Mouse (Mus musculus) megakaryocyte, embryonic 14.5 days (primary cell): ENCODE results near the gene Nt5c3. TPM values are rescaled to one million over a fixed set of nuclear protein-coding genes. Genes with fewer than 3 reads are reported as not detected.
"Not testable (repeated sequence)": the region's sequence is repeated elsewhere in the genome, so short reads cannot be mapped to it uniquely, and the experiment has no call there.

ENCODE experiments used
- H3K27me3 ChIP-seq: replicated peaks from 2 replicates; pipeline ENCODE3; 2012; ENCODE audit warnings: inconsistent platforms
- H3K36me3 ChIP-seq: replicated peaks from 2 replicates; pipeline ENCODE3; 2012; ENCODE audit warnings: low read length, inconsistent platforms, mixed read lengths
- H3K4me1 ChIP-seq: 2 replicates; pipeline ENCODE4 v1.6.1; 2012; ENCODE audit warnings: inconsistent platforms
- H3K4me3 ChIP-seq: replicated peaks from 2 replicates; pipeline ENCODE3; 2012; ENCODE audit warnings: moderate library complexity, mild to moderate bottlenecking, inconsistent platforms
- H3K9me3 ChIP-seq: 2 replicates; pipeline ENCODE4 v1.6.1; 2012; ENCODE audit warnings: inconsistent platforms
- FLI1 ChIP-seq: IDR thresholded peaks from 2 replicates; pipeline ENCODE4 v1.6.1; 2012; ENCODE audit warnings: low read length, inconsistent platforms, mixed read lengths
- GATA1 ChIP-seq: IDR thresholded peaks from 3 replicates; pipeline ENCODE4 v1.6.1; 2012; ENCODE audit warnings: mixed read lengths, low read length, inconsistent platforms, borderline replicate concordance
- polyA plus RNA-seq: library from polyadenylated mRNA; stranded (reverse); fragments of >175 nt; gene quantifications from 2 replicates; pipeline ENCODE4 v1.2.3, GENCODE M21; 2012; ENCODE audit warnings: low replicate concordance; ENCODE audit not compliant: insufficient read depth

The Nt5c3 gene
- polyA plus RNA-seq, 1 experiment = 108 TPM

DNA sequence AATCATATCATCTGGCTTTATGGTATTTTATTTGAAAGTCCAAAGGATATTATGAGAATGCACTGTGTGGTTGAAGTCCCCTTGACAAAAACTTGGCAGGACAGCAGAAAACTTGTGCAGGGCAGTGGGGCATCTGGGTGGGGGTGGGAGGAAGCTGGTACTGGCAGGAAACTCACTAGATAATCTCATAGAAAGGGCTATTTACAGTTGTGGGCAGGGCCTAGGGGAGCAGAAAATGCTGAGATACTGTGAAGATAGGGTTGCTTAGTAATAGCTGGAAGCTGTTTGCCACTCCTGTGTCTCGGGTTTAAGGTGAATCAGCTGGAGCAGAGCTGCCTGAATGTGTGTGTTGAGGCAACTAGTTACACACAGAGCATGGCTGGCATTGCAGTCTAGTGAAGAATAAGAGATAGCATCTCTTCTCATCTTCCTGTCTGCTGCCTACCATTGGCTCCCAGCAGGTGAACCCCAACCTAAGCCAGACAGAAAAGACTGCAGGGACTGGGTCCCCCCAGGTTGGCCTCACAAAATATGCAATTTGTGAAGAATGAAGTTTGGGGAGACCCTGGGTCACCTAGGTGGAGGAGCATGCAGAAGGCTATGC lies 44.3 kb downstream of the Nt5c3 start:
- TF ChIP-seq GATA1 (no peak), FLI1 (no peak)
- Histone ChIP-seq H3K4me1 (peaks cover 77% of the 10 kb centered on the region), H3K27me3 (no peaks in the 10 kb centered on the region), H3K9me3 (no peaks in the 10 kb centered on the region), H3K4me3 (peak overlapping the region; percentile 73), H3K36me3 (peaks cover 59% of the 10 kb centered on the region)

- H3K36me3 ChIP-seq = peaks cover 45% of the 10 kb centered on the region
- TF ChIP-seq FLI1 = no peak
- TF ChIP-seq GATA1 = no peak
Measured at GRCm38 (mm10) chr6:56877985-56878384, 45.7 kb downstream of the Nt5c3 start.

DNA sequence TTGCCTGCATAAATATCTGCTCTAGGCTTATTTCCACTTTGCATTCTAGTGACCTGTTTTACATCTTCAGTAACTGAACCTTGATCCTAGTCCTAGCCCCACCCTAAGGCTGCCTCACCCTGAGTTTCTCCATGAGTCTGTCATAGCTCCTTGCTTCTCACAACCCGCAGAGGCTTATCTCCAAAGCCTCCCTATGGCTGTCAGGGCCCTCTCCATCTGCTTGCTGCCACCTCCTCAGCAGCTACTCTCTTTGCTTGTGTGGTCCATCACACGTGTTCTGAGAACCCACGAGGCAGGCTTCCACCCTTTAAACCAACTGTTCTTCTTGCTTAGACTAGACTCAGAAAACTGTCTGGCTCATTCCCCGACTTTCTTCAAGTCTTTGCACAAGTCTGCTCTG lies 46.9 kb downstream of the Nt5c3 start:
- H3K27me3 ChIP-seq = no peaks in the 10 kb centered on the region

More at GRCm38 (mm10) chr6:56877985-56878384, 45.7 kb downstream of the Nt5c3 start:
- peaks cover 69% of the 10 kb centered on the region for H3K4me1 ChIP-seq
- no peaks in the 10 kb centered on the region for H3K9me3 ChIP-seq
- no peaks in the 10 kb centered on the region for H3K27me3 ChIP-seq
- no peak overlapping the region for H3K4me3 ChIP-seq

GRCm38 (mm10) chr6:56870027-56870426 lies 53.7 kb downstream of the Nt5c3 start:
- no peaks in the 10 kb centered on the region for H3K9me3 ChIP-seq
- no peaks in the 10 kb centered on the region for H3K36me3 ChIP-seq
- H3K27me3 ChIP-seq = no peaks in the 10 kb centered on the region
- H3K4me3 ChIP-seq = no peak overlapping the region
- TF ChIP-seq GATA1 (no peak), FLI1 (no peak)
- H3K4me1 ChIP-seq = peaks cover 45% of the 10 kb centered on the region

More for the DNA sequence above, 46.9 kb downstream of the Nt5c3 start:
- no peak overlapping the region for H3K4me3 ChIP-seq
- peaks cover 34% of the 10 kb centered on the region for H3K36me3 ChIP-seq
- TF ChIP-seq FLI1 = no peak
- no peak for TF ChIP-seq GATA1
- H3K4me1 ChIP-seq = peaks cover 70% of the 10 kb centered on the region
- no peaks in the 10 kb centered on the region for H3K9me3 ChIP-seq

DNA sequence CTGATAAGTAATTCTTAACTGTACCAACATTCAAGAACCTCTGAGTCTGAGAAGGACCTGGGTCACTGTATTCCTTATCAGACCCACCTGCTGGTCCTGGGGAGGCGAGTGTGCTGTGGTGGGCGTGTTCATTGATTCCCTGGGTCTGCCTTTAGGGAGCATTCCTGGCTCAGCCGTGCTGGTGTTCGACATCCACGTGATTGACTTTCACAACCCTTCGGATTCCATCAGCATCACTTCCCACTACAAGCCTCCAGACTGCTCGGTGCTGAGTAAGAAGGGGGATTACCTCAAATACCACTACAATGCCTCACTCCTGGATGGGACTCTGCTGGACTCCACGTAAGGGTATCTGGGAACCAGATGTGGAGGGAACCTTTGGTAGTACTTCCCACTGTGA lies 55.2 kb downstream of the Nt5c3 start:
- peaks cover 54% of the 10 kb centered on the region for H3K4me1 ChIP-seq

GRCm38 (mm10) chr6:56866899-56867298 lies 56.8 kb downstream of the Nt5c3 start:
- not testable (repeated sequence) for H3K27me3 ChIP-seq, H3K9me3 ChIP-seq, H3K36me3 ChIP-seq, H3K4me3 ChIP-seq
- peaks cover 42% of the 10 kb centered on the region for H3K4me1 ChIP-seq

More for the DNA sequence above, 55.2 kb downstream of the Nt5c3 start:
- H3K9me3 ChIP-seq = no peaks in the 10 kb centered on the region
- H3K36me3 ChIP-seq = no peaks in the 10 kb centered on the region
- no peak overlapping the region for H3K4me3 ChIP-seq
- H3K27me3 ChIP-seq = no peaks in the 10 kb centered on the region
- no peak for TF ChIP-seq FLI1
- no peak for TF ChIP-seq GATA1

DNA sequence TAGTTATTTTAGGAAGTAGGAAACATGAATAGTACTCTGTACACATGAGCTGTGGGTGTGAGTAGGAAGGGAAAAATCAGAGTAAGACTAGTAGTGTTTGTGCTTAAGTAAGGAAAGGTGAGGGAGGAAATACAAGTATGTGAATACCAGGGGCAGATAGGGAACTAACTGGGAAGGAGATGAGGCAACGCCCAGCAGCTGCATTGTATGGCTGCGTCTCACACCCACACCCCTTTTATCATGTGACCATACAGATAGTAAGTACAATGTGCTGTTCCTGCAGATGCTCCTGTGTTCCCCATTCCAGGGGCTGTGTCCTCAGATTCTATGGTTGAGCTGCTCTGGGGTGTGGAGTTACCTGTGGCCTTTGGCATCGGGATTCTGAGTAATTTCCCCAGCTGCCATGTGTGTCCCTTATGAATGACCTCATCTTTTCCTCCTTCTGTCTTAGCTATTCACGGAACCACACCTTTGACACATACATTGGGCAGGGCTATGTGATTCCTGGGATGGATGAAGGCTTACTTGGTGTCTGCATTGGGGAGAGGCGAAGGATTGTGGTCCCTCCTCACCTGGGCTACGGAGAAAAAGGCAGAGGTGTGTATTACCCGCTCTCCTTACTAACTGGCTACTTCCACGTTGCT lies 63.4 kb downstream of the Nt5c3 start:
- peaks cover 3% of the 10 kb centered on the region; the same call in 1 of the 2 replicates for H3K9me3 ChIP-seq
- no peaks in the 10 kb centered on the region for H3K36me3 ChIP-seq
- H3K27me3 ChIP-seq = no peaks in the 10 kb centered on the region
- peak overlapping the region; percentile 50 for H3K4me3 ChIP-seq
- peaks cover 27% of the 10 kb centered on the region for H3K4me1 ChIP-seq
- TF ChIP-seq FLI1 = no peak
- no peak for TF ChIP-seq GATA1

DNA sequence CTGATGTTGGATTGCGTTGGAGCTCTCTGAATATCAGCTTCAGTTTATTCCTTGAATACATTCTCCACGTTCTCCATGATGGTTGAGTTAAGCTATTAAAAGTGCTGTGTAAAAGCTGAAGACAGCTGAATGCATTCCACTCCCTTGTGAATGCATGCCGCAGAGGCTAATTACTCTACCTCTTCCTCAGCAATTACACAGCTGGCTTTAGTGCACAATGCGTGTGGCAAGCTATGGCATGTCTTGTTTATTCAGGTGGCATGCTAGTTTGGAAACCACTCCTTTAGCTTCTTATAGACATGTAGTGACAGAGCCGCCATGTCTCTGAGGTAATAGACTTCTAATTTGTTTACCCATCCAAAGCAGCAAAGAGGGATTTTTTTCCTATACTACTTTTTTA lies 67.0 kb downstream of the Nt5c3 start:
- Histone ChIP-seq H3K4me1 (peaks cover 15% of the 10 kb centered on the region), H3K4me3 (no peak overlapping the region), H3K9me3 (no peaks in the 10 kb centered on the region; the same call in 1 of the 2 replicates), H3K36me3 (no peaks in the 10 kb centered on the region), H3K27me3 (no peaks in the 10 kb centered on the region)
- no peak for TF ChIP-seq GATA1
- no peak for TF ChIP-seq FLI1

- H3K36me3 ChIP-seq = peaks cover 2% of the 10 kb centered on the region
- H3K9me3 ChIP-seq = no peaks in the 10 kb centered on the region
- H3K4me1 ChIP-seq = peaks cover 22% of the 10 kb centered on the region
- TF ChIP-seq FLI1 = no peak
- TF ChIP-seq GATA1 = no peak
- H3K27me3 ChIP-seq = no peaks in the 10 kb centered on the region
- no peak overlapping the region for H3K4me3 ChIP-seq
Measured at GRCm38 (mm10) chr6:56854803-56855202, 68.9 kb downstream of the Nt5c3 start.

DNA sequence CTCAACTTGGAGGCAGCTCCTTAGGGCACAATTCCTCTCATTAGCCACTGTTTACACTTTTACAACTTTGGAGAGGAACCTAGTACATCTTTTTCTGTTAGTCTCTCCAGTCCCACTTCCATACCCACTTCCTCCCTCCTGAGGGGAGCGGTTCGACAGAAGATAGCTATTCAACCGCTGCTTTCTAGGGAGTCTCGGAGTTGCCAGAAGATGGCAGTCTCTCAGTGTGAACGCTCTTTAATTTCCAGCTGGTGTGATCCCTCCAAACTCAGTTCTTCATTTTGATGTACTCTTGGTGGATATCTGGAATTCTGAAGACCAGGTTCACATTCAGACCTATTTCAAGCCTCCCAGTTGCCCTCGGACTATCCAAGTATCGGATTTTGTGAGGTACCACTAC lies 73.4 kb downstream of the Nt5c3 start:
- Histone ChIP-seq H3K4me3 (no peak overlapping the region), H3K9me3 (no peaks in the 10 kb centered on the region), H3K36me3 (peaks cover 2% of the 10 kb centered on the region), H3K4me1 (peaks cover 22% of the 10 kb centered on the region), H3K27me3 (no peaks in the 10 kb centered on the region)
- TF ChIP-seq GATA1 (no peak), FLI1 (no peak)

DNA sequence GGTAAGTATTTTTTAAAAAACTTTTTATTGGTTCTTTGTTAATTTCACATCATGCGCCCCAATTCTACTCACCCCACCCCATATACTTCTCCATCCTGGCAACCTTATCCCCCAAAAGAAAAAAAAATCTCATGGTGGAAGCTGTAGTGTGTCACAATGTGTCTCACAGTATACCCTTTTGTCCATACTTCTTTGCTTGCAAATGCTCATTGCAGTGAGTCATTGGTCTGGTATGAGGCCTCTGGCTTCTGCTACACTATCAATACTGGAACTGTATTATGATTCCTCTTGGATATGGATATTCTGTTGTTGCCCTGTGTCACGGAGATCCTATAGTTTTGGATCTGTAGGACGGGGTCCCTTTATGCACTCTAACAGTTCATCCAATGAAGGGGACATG lies 74.8 kb downstream of the Nt5c3 start:
- TF ChIP-seq GATA1 = no peak
- no peak for TF ChIP-seq FLI1
- Histone ChIP-seq H3K4me3 (no peak overlapping the region), H3K9me3 (no peaks in the 10 kb centered on the region), H3K36me3 (peaks cover 2% of the 10 kb centered on the region), H3K27me3 (no peaks in the 10 kb centered on the region), H3K4me1 (peaks cover 27% of the 10 kb centered on the region)
